Mouse (Mus musculus) adrenal gland, adult (tissue): ENCODE data around the gene Ubald1.

Source experiments
- DNase-seq, 2 experiments: peaks; one replicate each; pipeline ENCODE4 v3.0.0; 2022 to 2023; ENCODE audit warnings: low spot score in 1 of 2; ENCODE audit not compliant: inconsistent age in 2 of 2

Ubald1 gene

GRCm38 (mm10) chr16:4875198-4876032 is 4.7 kb downstream of the Ubald1 start:
- no peak for DNase-seq

DNA sequence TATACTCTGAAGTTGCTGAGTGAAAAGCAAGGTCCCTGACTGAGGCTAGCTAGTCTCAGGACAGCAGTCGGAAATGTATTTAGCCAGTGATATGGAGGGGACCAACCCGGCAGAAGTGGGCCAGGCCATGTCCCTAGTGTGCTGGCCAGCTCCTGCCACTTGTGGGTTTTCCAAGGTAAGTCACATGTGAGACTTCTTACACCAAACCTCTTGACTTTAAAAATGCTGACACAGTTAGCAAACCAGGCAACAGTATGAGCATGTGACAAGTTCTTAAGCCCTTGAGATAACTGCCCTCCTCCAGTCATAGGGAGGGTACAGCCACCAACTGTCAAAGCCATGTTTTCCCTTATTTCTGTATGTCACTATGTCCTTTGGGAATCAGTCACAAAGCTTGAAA is 8.2 kb downstream of the Ubald1 start:
- no peak for DNase-seq

- no peak for DNase-seq
Measured at GRCm38 (mm10) chr16:4870490-4870889, 9.6 kb downstream of the Ubald1 start.

DNA sequence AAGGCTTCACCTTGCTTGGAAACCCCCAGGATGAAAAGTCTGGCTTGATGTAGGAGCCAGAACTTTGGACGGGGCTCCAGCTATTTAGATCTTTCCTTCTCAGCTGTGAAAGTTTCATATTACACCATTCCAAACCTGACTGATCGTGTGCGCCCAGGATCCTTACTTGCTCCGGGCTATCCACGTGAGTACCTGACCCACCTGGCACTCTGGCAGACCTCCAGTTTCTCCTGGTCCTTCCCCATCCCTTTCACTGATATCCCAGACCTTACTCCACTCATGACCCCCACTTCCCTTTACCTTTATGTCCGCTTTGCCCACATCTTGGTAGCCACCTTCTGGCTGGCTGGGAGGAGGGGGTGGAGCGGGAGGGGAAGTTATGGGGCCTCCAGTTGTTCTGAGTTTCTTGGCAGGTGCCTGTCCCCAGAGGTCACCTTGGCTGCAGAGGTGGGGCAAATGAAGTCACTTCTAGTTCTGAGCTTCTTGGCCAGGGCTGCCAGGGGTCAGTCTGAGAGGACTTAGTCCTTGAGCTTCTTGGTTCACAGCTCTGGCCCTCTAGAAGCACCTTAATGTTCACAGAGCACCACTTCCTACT is 13.9 kb downstream of the Ubald1 start:
- DNase-seq = no peak

DNA sequence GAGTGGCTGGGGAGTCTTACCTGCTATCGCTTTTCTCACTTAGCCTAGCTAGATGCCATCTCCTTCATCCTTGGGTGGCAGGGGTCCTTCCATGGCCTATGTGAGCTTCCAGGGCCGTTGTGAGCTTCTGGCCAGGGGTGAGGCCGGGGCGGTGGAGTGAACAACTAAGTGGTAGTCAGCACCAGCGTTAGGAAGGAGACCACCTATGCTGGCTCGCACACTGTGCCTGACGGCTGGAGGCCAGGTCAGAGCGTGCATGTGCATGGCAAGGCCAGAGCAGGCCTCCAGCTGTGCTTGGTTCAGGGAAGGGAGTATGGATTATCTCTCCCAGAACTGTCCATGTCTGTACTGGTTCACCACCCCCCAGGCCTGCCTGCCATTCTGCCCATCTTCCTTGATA is 16.4 kb downstream of the Ubald1 start:
- DNase-seq = no peak

DNA sequence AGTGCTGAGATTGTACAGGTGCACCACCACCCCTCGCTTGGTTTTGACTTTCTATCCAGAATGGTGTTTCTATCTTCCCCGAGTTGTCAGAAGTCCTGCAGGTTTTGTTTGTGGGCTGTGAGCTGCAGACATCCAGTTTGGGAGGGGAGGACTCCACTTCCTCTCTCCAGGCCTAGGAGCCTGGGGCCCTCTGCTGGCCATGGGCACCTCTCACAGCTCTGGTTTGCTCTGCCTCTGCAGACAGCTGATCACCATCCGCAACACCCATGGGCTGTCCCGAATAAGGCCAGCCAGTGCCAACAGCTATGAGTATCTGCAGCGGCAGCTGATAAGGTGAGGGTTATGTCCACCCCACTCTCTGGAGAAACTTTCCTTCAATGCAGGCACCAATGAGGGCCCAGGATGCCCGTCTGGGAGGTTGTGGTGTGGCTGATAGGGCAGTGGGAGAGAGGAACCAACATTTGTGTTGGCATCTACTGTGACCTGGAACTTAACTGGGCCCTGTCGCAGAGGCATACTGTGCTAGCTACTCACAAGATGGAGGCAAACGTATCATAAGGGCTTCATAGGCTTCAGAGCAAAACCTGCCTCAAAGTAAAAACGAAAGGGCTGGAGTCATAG is 17.1 kb downstream of the Ubald1 start:
- peak; percentile 78 to 93 for DNase-seq

GRCm38 (mm10) chr16:4861392-4861791 is 18.7 kb downstream of the Ubald1 start:
- DNase-seq = no peak

DNA sequence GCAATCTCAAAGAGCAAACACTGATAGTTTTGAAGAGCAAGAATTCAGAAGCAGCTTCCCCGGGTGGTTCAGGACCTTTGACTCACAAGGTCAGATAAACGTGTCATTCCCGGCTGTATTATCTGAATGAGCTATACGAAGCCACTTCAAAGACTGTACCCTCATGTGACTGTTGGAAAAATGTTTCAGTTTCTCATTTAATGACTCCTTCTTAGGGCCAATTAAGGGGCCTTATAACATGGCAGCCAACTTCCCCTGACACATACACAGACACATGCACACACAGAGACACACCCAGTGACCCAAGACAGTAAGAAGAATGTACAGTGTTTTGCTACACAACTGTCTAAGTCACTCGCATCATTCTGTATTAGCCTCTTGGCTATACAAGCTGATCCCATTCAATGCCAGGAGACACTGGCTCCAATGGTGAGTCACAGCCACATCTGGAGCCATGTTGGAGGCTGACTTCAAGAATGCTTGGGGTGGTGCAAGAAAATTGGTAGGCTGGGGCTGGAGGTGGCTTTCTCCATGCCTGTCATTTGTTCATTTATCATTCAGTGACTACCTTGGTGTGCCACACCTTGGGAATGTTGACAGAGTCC is 25.0 kb downstream of the Ubald1 start:
- no peak for DNase-seq

DNA sequence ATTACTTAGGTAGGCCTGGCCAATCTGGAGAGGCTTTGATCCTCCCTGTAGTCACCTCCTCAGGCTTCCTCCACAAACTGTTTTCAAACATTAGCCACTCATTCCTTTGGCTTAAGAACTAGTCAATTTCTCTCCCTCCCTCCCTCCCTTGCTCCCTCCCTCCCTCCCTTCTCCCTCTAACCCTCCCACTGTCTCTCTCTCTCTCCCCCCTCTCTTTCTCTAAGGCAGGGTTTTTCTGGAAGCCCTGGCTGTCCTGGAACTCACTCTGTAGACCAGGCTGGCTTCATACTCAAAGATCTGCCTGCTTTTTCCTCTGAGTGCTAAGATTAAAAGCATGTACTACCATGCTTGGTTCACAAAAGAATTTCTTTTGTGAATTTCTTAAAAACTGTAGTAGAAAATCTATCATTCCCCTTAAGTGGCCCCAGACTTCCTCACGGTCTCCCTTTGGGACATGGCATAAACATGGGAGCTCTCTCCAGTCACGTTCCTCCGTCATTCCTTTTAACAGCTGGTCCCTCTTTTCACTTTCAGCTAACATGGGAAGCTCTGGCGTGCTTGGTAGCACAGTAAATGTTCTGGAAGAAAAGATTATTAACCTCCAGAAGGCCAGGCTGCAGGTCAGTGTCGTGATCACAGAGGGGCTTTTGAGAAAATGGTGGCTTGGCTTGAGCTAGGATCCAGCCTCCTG is 29.0 kb downstream of the Ubald1 start:
- no peak for DNase-seq

- DNase-seq = peak in 1 of 2 experiments; percentile 88
Measured at GRCm38 (mm10) chr16:4850361-4850760, 29.8 kb downstream of the Ubald1 start.

GRCm38 (mm10) chr16:4848090-4848489 is 32.0 kb downstream of the Ubald1 start:
- DNase-seq = peak in 1 of 2 experiments; percentile 86

- DNase-seq = peak in 1 of 2 experiments; percentile 62
Measured at GRCm38 (mm10) chr16:4847041-4847440, 33.1 kb downstream of the Ubald1 start.

GRCm38 (mm10) chr16:4840231-4840630 is 39.9 kb downstream of the Ubald1 start:
- DNase-seq = no peak

DNA sequence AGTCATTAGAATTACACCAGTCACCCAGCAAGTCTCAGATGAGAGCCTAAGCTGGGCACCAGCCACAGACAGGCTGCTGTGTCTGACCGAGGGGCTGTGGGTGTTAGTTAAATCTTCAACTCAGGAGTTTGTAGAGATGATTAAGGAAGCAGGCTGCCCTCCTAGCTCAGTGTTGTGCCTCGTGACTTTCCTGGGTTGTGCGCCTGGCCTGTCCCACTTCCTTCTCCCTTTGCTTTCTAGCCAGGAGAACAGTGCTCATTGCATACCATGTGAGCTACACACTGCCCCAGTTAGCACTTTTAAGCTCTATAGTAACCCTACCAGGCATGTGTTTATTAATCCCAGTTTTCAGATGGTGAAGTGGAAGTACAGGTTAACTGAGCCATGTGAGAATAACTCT is 40.6 kb downstream of the Ubald1 start:
- no peak for DNase-seq

DNA sequence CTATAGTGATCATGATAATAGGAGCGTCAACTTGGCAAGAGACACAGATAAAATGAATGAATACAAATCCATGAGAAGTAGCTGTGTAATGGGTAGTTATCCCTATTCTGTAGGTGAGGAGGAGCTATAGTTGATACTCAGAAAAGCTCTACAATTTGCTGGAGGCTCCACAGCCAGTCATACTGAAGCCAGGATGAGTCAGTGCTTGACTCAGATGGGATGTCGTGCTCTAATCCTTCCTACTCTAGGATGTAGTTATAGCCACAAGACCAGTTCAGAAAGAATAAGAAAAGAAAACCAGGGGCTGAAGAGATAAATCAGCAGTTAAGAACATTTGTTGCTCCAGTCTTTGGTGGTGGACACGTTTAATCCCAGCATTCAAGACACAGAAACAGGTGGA is 42.5 kb downstream of the Ubald1 start:
- DNase-seq = peak in 1 of 2 experiments; percentile 58

GRCm38 (mm10) chr16:4835191-4835590 is 44.9 kb downstream of the Ubald1 start, which contains the start of gene 4930562C15Rik:
Gene 4930562C15Rik (plus strand): TSS chr16:4835416.
- DNase-seq = no peak

DNA sequence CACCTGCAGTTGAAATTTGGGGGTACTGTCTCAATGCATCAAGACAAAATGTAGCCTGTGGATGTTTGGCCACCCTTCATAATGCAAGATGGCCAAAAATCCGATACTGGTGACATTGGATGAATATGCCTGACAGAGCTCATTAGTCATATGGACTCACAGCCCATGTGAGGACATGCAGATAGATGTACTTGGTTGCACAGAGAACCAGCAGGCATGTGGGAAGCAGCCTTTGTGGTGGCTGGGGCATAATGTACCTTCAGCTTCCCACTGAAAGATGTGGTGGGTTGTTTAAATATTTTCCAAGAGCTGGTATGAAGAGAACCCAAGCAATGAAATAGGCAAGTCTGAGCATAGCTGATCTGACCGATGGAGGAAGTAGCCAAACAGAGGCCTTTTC is 46.3 kb downstream of the Ubald1 start:
- no peak for DNase-seq

- DNase-seq = peak; percentile 46 to 78
Measured at GRCm38 (mm10) chr16:4831650-4832419, 48.3 kb downstream of the Ubald1 start.

DNA sequence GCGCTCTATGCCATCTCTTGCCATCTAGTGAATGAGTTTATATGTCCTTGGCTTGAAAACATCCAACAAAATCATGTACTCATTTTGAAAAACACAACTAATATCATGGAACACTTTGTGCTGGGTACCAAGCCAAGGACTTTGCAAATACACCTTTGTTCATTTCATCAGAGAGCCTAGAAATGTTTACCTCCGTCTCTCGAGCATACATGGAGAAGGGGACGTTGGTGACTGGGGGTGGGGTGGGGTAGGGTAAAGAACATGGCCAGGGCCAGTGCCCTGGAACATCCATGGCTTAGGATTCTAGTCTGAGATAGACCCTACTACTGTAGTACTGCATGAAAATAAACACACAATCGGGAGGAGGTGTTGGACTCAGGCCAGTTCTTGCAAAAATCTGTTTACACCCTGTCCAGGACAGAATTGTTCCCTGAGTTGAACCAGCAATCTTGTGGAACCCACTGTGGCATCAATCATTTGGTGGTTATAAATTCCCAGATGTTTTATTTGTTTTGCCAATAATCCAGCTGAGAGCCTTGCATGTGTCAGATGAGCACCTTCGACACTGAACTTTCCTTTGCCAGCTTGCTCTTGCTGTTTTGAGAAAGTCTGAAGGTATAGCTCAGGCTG is 50.7 kb downstream of the Ubald1 start:
- DNase-seq = no peak

DNA sequence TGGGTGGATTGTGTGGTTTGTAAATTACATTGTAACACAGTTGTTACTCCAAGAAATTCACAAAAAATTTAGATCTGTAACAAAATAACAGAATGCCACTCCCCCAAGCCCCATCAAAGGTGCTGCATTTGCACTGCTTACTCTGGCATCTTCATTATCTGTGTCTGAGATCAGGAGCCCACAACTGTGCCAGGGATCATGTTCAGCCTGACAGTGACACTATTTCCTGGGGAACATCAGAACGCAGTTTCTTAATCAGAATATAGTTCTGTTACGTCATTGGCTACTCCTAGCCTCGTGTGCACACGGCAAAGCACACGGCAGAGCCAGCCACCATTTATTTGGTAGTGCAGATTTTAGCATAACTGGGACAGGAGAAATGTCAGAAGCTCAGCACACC is 52.5 kb downstream of the Ubald1 start:
- no peak for DNase-seq
